Mouse (Mus musculus) MEL (cell line): Measurements from ENCODE around the gene Immp2l. TPM values are rescaled to one million over a fixed set of nuclear protein-coding genes. Genes with fewer than 3 reads are reported as not detected.

Source experiments
- DNase-seq: peaks from one replicate; pipeline ENCODE4 v3.0.0; 2011; ENCODE audit warnings: low read depth, low spot score
- H3K27ac ChIP-seq: 2 replicates; pipeline ENCODE4 v1.5.1; 2012; ENCODE audit warnings: low read depth, mild to moderate bottlenecking, control low read depth, low read length, moderate library complexity; ENCODE audit not compliant: control insufficient read depth
- H3K27me3 ChIP-seq, 2 experiments: fragments of 150-350 bp in 1 of 2; sonication (generic) in 1 of 2; 2 replicates each; pipeline ENCODE4 v1.6.1; 2012; ENCODE audit warnings: low read length in 2 of 2, mild to moderate bottlenecking in 2 of 2, improper control_type of control experiment in 1 of 2, moderate library complexity in 1 of 2; ENCODE audit not compliant: insufficient read depth in 2 of 2, control insufficient read depth in 1 of 2
- H3K36me3 ChIP-seq, 2 experiments: 2 replicates each; pipeline ENCODE4 v1.6.1; 2012 to 2014; ENCODE audit warnings: low read length in 2 of 2, improper control_type of control experiment in 1 of 2, inconsistent platforms in 1 of 2, mild to moderate bottlenecking in 1 of 2; ENCODE audit not compliant: insufficient read depth in 2 of 2, control insufficient read depth in 1 of 2
- H3K4me1 ChIP-seq, 2 experiments: fragments of 150-350 bp in 1 of 2; sonication (generic) in 1 of 2; 2 replicates each; pipeline ENCODE4 v1.6.1; 2012; ENCODE audit warnings: low read length in 2 of 2, improper control_type of control experiment in 1 of 2, mild to moderate bottlenecking in 1 of 2; ENCODE audit not compliant: insufficient read depth in 2 of 2, control insufficient read depth in 1 of 2
- H3K4me3 ChIP-seq, 2 experiments: fragments of 150-350 bp in 1 of 2; sonication (generic) in 1 of 2; 2 replicates each; pipeline ENCODE4 v1.5.1; 2012; ENCODE audit warnings: low read depth in 2 of 2, low read length in 2 of 2, mild to moderate bottlenecking in 2 of 2, moderate library complexity in 2 of 2, control low read depth in 1 of 2, improper control_type of control experiment in 1 of 2; ENCODE audit not compliant: control insufficient read depth in 1 of 2, insufficient read depth in 1 of 2
- H3K79me2 ChIP-seq: 2 replicates; pipeline ENCODE4 v1.6.1; 2012; ENCODE audit warnings: mild to moderate bottlenecking, low read length, moderate library complexity; ENCODE audit not compliant: control insufficient read depth, poor library complexity, insufficient read depth
- H3K9ac ChIP-seq: 2 replicates; pipeline ENCODE4 v1.6.1; 2012; ENCODE audit warnings: low read depth, mild to moderate bottlenecking, control low read depth, low read length, moderate library complexity; ENCODE audit not compliant: control insufficient read depth, poor library complexity, severe bottlenecking
- H3K9me3 ChIP-seq: fragments of 150-350 bp; sonication (generic); replicated peaks from 2 replicates; pipeline ENCODE4 v1.6.1; 2012; ENCODE audit warnings: mild to moderate bottlenecking, low read length, improper control_type of control experiment, moderate library complexity; ENCODE audit not compliant: insufficient read depth
- CHD1 ChIP-seq: IDR thresholded peaks from 2 replicates; pipeline ENCODE4 v1.6.1; 2012; ENCODE audit warnings: low read depth, mild to moderate bottlenecking, inconsistent platforms, low read length, improper control_type of control experiment
- CHD2 ChIP-seq: IDR thresholded peaks from 2 replicates; pipeline ENCODE4 v1.6.1; 2011; ENCODE audit warnings: low read length, improper control_type of control experiment
- CTCF ChIP-seq, 3 experiments: IDR thresholded peaks in 2 of 3; conservative IDR thresholded peaks in 1 of 3; 2 replicates each; pipeline ENCODE4 v1.5.1; 2011 to 2012; ENCODE audit warnings: low read length in 3 of 3, low read depth in 2 of 3, mild to moderate bottlenecking in 2 of 3, improper control_type of control experiment in 1 of 3, inconsistent platforms in 1 of 3, mixed read lengths in 1 of 3, moderate library complexity in 1 of 3; ENCODE audit not compliant: control insufficient read depth in 1 of 3, insufficient read depth in 1 of 3, poor library complexity in 1 of 3, severe bottlenecking in 1 of 3
- E2F4 ChIP-seq: IDR thresholded peaks from 2 replicates; pipeline ENCODE4 v1.6.1; 2011; ENCODE audit warnings: low read depth, low read length, improper control_type of control experiment, borderline replicate concordance
- EP300 ChIP-seq, 2 experiments: IDR thresholded peaks; 2 replicates each; pipeline ENCODE4 v1.6.1; 2011; ENCODE audit warnings: improper control_type of control experiment in 2 of 2, low read length in 2 of 2, low read depth in 1 of 2, mild to moderate bottlenecking in 1 of 2
- GATA1 ChIP-seq: IDR thresholded peaks from 2 replicates; pipeline ENCODE4 v1.6.1; 2011; ENCODE audit warnings: low read depth, low read length, improper control_type of control experiment
- HCFC1 ChIP-seq: IDR thresholded peaks from 2 replicates; pipeline ENCODE4 v1.6.1; 2012; ENCODE audit warnings: low read depth, mild to moderate bottlenecking, inconsistent platforms, low read length, improper control_type of control experiment, moderate library complexity
- JUND ChIP-seq: IDR thresholded peaks from 2 replicates; pipeline ENCODE4 v1.6.1; 2011; ENCODE audit warnings: low read depth, mild to moderate bottlenecking, improper control_type of control experiment, low read length
- MAFK ChIP-seq: IDR thresholded peaks from 2 replicates; pipeline ENCODE4 v1.6.1; 2011; ENCODE audit warnings: low read depth, mild to moderate bottlenecking, low read length, improper control_type of control experiment, borderline replicate concordance
- MEF2A ChIP-seq: IDR thresholded peaks from 2 replicates; pipeline ENCODE4 v1.6.1; 2014; ENCODE audit warnings: low read depth, mild to moderate bottlenecking, inconsistent platforms, low read length, improper control_type of control experiment; ENCODE audit not compliant: poor library complexity, insufficient replicate concordance, severe bottlenecking; ENCODE audit errors: extremely low read depth
- MYB ChIP-seq: IDR thresholded peaks from 2 replicates; pipeline ENCODE4 v1.6.1; 2011; ENCODE audit warnings: mild to moderate bottlenecking, low read depth, low read length, improper control_type of control experiment
- NELFE ChIP-seq: IDR thresholded peaks from 2 replicates; pipeline ENCODE4 v1.6.1; 2011; ENCODE audit warnings: low read depth, low read length, improper control_type of control experiment
- NRF1 ChIP-seq: IDR thresholded peaks from 2 replicates; pipeline ENCODE4 v1.6.1; 2014; ENCODE audit warnings: low read depth, mild to moderate bottlenecking, inconsistent platforms, low read length, improper control_type of control experiment, moderate library complexity; ENCODE audit not compliant: poor library complexity, insufficient read depth, severe bottlenecking
- SIN3A ChIP-seq: IDR thresholded peaks from 2 replicates; pipeline ENCODE4 v1.6.1; 2012; ENCODE audit warnings: low read length, improper control_type of control experiment, inconsistent platforms
- SMC3 ChIP-seq: IDR thresholded peaks from 2 replicates; pipeline ENCODE4 v1.6.1; 2011; ENCODE audit warnings: low read depth, low read length, improper control_type of control experiment
- TAL1 ChIP-seq: IDR thresholded peaks from 2 replicates; pipeline ENCODE4 v1.6.1; 2012; ENCODE audit warnings: mild to moderate bottlenecking, inconsistent platforms, low read length, moderate library complexity, mixed read lengths
- TBP ChIP-seq: IDR thresholded peaks from 2 replicates; pipeline ENCODE4 v1.8.0; 2011; ENCODE audit warnings: low read depth, low read length, improper control_type of control experiment
- TCF12 ChIP-seq: IDR thresholded peaks from 2 replicates; pipeline ENCODE4 v1.6.1; 2014; ENCODE audit warnings: low read depth, mild to moderate bottlenecking, inconsistent platforms, low read length, improper control_type of control experiment, moderate library complexity
- ZC3H11A ChIP-seq: IDR thresholded peaks from 2 replicates; pipeline ENCODE4 v1.6.1; 2012; ENCODE audit warnings: low read depth, mild to moderate bottlenecking, inconsistent platforms, low read length, improper control_type of control experiment
- ZKSCAN1 ChIP-seq: IDR thresholded peaks from 2 replicates; pipeline ENCODE4 v1.6.1; 2012; ENCODE audit warnings: low read depth, mild to moderate bottlenecking, inconsistent platforms, low read length, improper control_type of control experiment, moderate library complexity
- ZMIZ1 ChIP-seq: IDR thresholded peaks from 2 replicates; pipeline ENCODE4 v1.6.1; 2012; ENCODE audit warnings: low read depth, mild to moderate bottlenecking, inconsistent platforms, low read length, improper control_type of control experiment, moderate library complexity
- ZNF384 ChIP-seq: IDR thresholded peaks from 2 replicates; pipeline ENCODE4 v1.6.1; 2012; ENCODE audit warnings: low read depth, mild to moderate bottlenecking, inconsistent platforms, low read length, improper control_type of control experiment
- polyA plus RNA-seq, 2 experiments: library from polyadenylated mRNA; stranded (reverse) in 1 of 2; unstranded in 1 of 2; fragments of >175 nt in 1 of 2; fragments of >200 nt in 1 of 2; gene quantifications; 2 replicates each; pipeline versions ENCODE4 v1.2.1 to v1.2.4; 2012; ENCODE audit warnings: low replicate concordance in 2 of 2, low read depth in 1 of 2; ENCODE audit not compliant: insufficient read length in 2 of 2, insufficient read depth in 1 of 2, missing spikeins in 1 of 2
- total RNA-seq: library from RNA; depleted of rRNA; stranded (reverse); fragments of 300-350 nt; gene quantifications from 2 replicates; pipeline ENCODE4 v1.2.3, GENCODE M21; 2012

Immp2l gene
- total and polyA plus RNA-seq, 3 experiments, result 4.0 to 5.0 TPM; not detected in 1

GRCm38 (mm10) chr12:41427464-41427863 is 403.6 kb downstream of the Immp2l start:
- Histone ChIP-seq H3K27me3 (no peaks in the 10 kb centered on the region), H3K27ac (no peak overlapping the region), H3K4me1 (no peaks in the 10 kb centered on the region), H3K9ac (no peak overlapping the region), H3K4me3 (no peak overlapping the region), H3K9me3 (no peaks in the 10 kb centered on the region), H3K79me2 (no peaks in the 10 kb centered on the region), H3K36me3 (no peaks in the 10 kb centered on the region)
- TF ChIP-seq GATA1 (no peak), TCF12 (no peak), NELFE (no peak), CHD2 (no peak), E2F4 (no peak), ZNF384 (no peak), EP300 (IDR thresholded peaks at IDR 0.05; ENCODE audit: low read depth in 1 of 2, low read length in 2 of 2) (no peak)
- no peak for DNase-seq

- H3K36me3 ChIP-seq, result no peaks in the 10 kb centered on the region
- no peak overlapping the region for H3K27ac ChIP-seq
- H3K27me3 ChIP-seq, result no peaks in the 10 kb centered on the region
- H3K79me2 ChIP-seq, result no peaks in the 10 kb centered on the region
- no peak overlapping the region for H3K9ac ChIP-seq
- no peaks in the 10 kb centered on the region for H3K9me3 ChIP-seq
- H3K4me1 ChIP-seq, result no peaks in the 10 kb centered on the region
- no peak overlapping the region for H3K4me3 ChIP-seq
- TF ChIP-seq TBP, result no peak
- no peak for TF ChIP-seq SIN3A
- no peak for TF ChIP-seq MYB
- no peak for TF ChIP-seq ZKSCAN1
- no peak for TF ChIP-seq ZNF384
- no peak for TF ChIP-seq HCFC1
- no peak for TF ChIP-seq CTCF (IDR thresholded peaks at IDR 0.05 in 2 of 3, conservative IDR thresholded peaks at IDR 0.05 in 1 of 3; ENCODE audit: control insufficient read depth in 1 of 3, insufficient read depth in 1 of 3, low read depth in 2 of 3, low read length in 3 of 3, poor library complexity in 1 of 3, severe bottlenecking in 1 of 3)
- TF ChIP-seq MEF2A, result no peak
- TF ChIP-seq CHD1, result no peak
- TF ChIP-seq TCF12, result no peak
- TF ChIP-seq ZMIZ1, result no peak
- TF ChIP-seq ZC3H11A, result no peak
- TF ChIP-seq SMC3, result no peak
- TF ChIP-seq CHD2, result no peak
- no peak for TF ChIP-seq NRF1
- no peak for TF ChIP-seq TAL1
- TF ChIP-seq JUND, result no peak
- no peak for TF ChIP-seq MAFK
- no peak for DNase-seq
These were observed 404.9 kb downstream of the Immp2l start for GRCm38 (mm10) chr12:41428806-41429205.
